Mouse (Mus musculus): ENCODE measurements around the gene Olfr1377.
"Not testable (repeated sequence)": the region's sequence is repeated elsewhere in the genome, so short reads cannot be mapped to it uniquely, and the experiment has no call there.

DNA sequence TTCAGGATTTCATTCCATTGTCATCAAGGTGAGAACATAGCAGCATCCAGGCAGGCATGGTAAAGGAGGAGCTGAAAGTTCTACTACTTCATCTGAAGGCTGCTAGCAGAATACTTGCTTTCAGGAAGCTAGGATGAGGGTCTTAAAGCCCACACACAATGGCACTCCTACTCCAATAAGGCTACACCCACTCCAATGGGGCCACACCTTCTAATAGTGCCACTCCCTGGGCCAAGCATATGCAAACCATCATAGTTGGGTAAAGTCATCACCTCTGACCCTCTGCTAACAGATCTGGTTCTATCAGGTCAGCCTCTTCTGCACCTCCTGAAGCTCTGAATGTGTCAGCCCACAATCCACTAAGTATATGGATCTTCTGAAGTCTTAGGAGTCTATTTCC is 52.4 kb downstream of the Olfr1377 start:
- not testable (repeated sequence) for TF ChIP-seq CTCF (IDR thresholded peaks at IDR 0.05; ENCODE audit: borderline replicate concordance, insufficient read depth, low read depth, low read length); POLR2A (IDR thresholded peaks at IDR 0.05; ENCODE audit: borderline replicate concordance, insufficient read depth, low read length)
